Mouse (Mus musculus) Patski (cell line): ENCODE measurements at regions not wholly inside any gene's neighbourhood (a gene's known extent, or its start where the extent isn't known, plus 50 kb on each side); places are given as distances from the start of the nearest gene placed in this dataset.

Experiments
- ATAC-seq: fragments of 100-300 bp; one replicate; pipeline ENCODE4 v1.8.0; 2021
- CTCF ChIA-PET: fragments of 350-600 bp; sonication (Branson Sonifier 250); formaldehyde crosslinking; loops from one replicate; lab custom pipeline; 2022; ENCODE audit warnings: inconsistent platforms; lab: Charles Lee
- POLR2A ChIA-PET: fragments of 350-600 bp; sonication (Branson Sonifier 250); formaldehyde crosslinking; loops from one replicate; lab custom pipeline; 2022; ENCODE audit warnings: antibody characterized with exemption, inconsistent platforms; lab: Charles Lee
- DNase-seq: peaks from one replicate; pipeline ENCODE4 v3.0.0-alpha.2; 2011; ENCODE audit warnings: low read depth, low spot score
- H3K27me3 ChIP-seq: fragments of 371-371 bp; one replicate; pipeline ENCODE4 v1.5.1; 2021
- CTCF ChIP-seq: fragments of 100-300 bp; IDR thresholded peaks from one replicate; pipeline ENCODE4 v1.5.1; 2021
- in situ Hi-C: fragments of 300-500 bp; cut with MboI; formaldehyde crosslinking; loops from 3 replicates; pipeline ENCODE4 v1.11.1; 2018; ENCODE audit warnings: low pct_unique_long_range_greater_than_20kb, mixed read lengths

DNA sequence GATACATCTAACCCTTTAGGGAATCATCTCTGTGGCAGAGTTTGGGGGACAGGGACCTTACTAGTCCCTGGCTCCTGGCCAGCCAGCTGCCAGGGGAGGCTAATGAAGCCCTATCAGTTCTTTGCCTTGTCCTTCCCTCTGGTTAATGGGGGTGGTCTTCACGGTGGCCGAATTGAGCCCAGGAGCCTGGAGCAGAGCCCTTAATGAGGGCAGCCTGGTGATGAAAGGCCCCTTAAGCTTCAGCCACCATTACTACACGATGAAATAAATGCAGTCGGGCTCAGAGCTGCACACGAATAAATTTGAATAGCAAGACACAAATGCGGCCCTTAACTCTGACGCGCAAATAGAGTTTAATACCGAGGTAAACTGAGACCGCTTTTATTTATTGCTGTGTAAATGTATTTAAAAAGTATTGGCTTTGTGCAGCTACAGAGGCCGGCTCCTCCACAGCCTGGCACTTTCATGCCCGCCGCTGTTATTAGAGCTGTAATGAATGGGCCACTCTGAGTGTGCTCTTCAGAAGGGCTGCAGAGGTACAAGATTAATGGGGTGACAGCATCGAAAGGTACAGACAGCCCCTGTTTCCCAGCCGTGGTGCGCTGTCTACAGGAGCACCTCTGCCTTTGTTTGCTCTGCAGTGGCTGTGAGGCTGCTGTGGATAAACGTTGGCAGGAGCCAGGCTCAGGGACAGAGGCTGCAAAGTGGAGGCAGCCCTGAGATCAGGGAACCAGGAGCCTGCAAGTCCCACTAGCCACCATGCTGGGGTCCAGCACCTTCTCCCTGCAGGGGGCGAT is 335.2 kb upstream of the Zmiz1 start:
- ATAC-seq (no peak), DNase-seq (no peak)
- no peak for TF ChIP-seq CTCF
- ChIA-PET POLR2A (no interaction called here), CTCF (no interaction called here)
- H3K27me3 ChIP-seq, result no peaks in the 10 kb centered on the region
- in situ Hi-C loops, result no loop called here

DNA sequence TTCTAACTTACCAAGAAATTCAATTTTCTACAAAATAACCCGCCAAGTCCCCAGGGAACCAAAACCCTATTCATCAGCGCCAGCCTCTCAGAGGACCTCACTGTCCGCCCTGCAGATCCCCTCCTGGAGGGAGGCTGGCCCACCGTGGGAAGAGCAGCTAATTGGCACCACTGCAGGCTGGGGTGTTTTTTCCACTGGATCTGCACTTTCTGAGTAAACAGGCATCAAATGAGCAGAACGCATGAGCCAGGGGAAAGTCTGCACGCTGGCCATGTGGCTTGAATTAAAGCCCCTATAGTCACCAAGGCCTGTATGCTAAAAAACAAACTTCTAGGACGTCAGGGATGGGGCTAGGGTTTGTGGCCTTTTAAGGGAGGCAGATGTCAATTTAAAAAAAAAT is 332.4 kb upstream of the Zmiz1 start:
- DNase-seq (no peak), ATAC-seq (no peak)
- CTCF ChIA-PET, result no interaction called here
- POLR2A ChIA-PET, result interaction anchor here (1.4 kb wide), 1 partner anchor 11 kb away, joined by 3 read pairs; no protein-coding TSS in a partner anchor
- no peaks in the 10 kb centered on the region for H3K27me3 ChIP-seq
- in situ Hi-C loops, result no loop called here
- TF ChIP-seq CTCF, result no peak

- ChIA-PET CTCF (interaction anchor here (1.5 to 1.6 kb wide), 2 partner anchors 9 to 11 kb away, joined by 3 to 4 read pairs; no protein-coding TSS in a partner anchor), POLR2A (interaction anchor here (1.4 kb wide), 1 partner anchor 12 kb away, joined by 3 read pairs; no protein-coding TSS in a partner anchor)
- no peak for DNase-seq
- ATAC-seq, result no peak
- H3K27me3 ChIP-seq, result no peaks in the 10 kb centered on the region
- TF ChIP-seq CTCF, result no peak
- in situ Hi-C loops, result no loop called here
Observed at GRCm38 (mm10) chr14:25127544-25128159, 331.3 kb upstream of the Zmiz1 start.

DNA sequence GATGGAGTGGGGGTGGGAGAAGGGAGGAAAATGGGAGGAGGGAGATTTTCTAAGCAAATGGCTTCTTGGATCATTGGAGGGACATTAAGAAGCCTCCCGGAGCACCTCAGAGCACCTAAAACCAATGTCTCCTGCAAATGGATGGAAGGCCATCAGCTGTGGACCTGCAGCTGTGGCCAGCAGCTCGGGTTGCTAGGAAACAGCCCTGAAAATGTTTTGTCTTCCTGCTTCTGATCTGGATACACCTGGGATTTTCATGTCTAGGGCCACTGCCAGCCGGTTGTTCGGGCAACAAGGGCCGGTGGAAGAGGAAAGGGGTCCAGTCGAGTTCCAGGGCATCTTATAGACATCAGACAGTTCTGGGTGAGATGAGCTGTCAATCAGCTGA is 330.8 kb upstream of the Zmiz1 start:
- H3K27me3 ChIP-seq, result no peaks in the 10 kb centered on the region
- POLR2A ChIA-PET, result no interaction called here
- CTCF ChIA-PET, result interaction anchor here (1.5 to 1.6 kb wide), 2 partner anchors 9 to 10 kb away, joined by 3 to 4 read pairs; no protein-coding TSS in a partner anchor
- DNase-seq, result no peak
- no peak for TF ChIP-seq CTCF
- in situ Hi-C loops, result no loop called here
- ATAC-seq, result no peak

GRCm38 (mm10) chr14:25135371-25135770 is 323.6 kb upstream of the Zmiz1 start:
- POLR2A ChIA-PET, result no interaction called here
- no peaks in the 10 kb centered on the region for H3K27me3 ChIP-seq
- CTCF ChIA-PET, result no interaction called here
- DNase-seq, result no peak
- in situ Hi-C loops, result no loop called here
- TF ChIP-seq CTCF, result no peak
- ATAC-seq, result no peak

GRCm38 (mm10) chr14:25137312-25137711 is 321.7 kb upstream of the Zmiz1 start:
- no peaks in the 10 kb centered on the region for H3K27me3 ChIP-seq
- no peak for ATAC-seq
- no peak for TF ChIP-seq CTCF
- ChIA-PET POLR2A (no interaction called here), CTCF (interaction anchor here (1.1 to 1.5 kb wide), 2 partner anchors 10 to 17 kb away, joined by 3 read pairs; no protein-coding TSS in a partner anchor)
- DNase-seq, result no peak
- in situ Hi-C loops, result no loop called here

DNA sequence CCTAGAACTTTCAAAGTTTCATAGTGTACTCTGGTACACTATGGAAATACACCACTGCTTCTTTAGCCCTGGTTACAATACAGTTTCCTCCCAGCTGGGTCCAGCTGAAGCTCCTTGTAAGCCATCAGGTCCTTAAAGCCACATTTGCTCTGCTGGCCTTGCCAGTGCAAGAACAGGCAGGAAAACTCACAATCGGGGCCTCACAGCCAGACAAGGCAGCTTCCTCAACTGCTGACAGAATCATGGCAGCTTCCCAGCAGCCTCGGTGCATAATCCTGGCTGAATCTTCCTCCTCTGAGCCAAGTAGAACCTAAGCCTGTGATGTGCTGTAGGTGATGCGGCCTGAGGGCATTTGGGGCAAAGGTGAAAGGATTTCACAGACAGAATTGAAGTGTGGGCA is 320.5 kb upstream of the Zmiz1 start:
- ChIA-PET POLR2A (no interaction called here), CTCF (interaction anchor here (1.4 kb wide), 1 partner anchor 10 kb away, joined by 4 read pairs; no protein-coding TSS in a partner anchor)
- TF ChIP-seq CTCF, result no peak
- DNase-seq, result no peak
- no peak for ATAC-seq
- in situ Hi-C loops, result no loop called here
- no peaks in the 10 kb centered on the region for H3K27me3 ChIP-seq

DNA sequence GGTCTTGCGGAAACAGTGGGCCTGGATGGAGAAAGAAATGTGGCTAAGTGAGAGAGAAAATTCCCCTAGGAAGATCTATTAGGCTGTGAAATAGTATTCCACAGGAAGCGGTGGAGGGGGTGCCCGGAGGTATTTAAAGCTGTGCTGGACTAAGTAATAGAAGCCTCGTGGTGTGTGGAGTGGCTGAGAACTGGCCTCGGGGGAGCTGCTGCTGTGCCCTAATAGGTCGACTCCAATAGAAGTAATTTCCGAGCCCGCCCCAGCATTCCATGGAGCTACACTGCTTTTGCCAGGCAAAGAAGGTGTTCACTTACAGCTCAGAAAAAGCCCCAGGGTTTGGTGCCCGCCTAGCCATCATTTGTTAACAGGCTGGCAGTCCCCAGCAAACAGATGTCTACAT is 317.1 kb upstream of the Zmiz1 start:
- ATAC-seq, result no peak
- ChIA-PET CTCF (no interaction called here), POLR2A (no interaction called here)
- DNase-seq, result no peak
- in situ Hi-C loops, result no loop called here
- TF ChIP-seq CTCF, result no peak
- H3K27me3 ChIP-seq, result peaks cover under 1% of the 10 kb centered on the region

DNA sequence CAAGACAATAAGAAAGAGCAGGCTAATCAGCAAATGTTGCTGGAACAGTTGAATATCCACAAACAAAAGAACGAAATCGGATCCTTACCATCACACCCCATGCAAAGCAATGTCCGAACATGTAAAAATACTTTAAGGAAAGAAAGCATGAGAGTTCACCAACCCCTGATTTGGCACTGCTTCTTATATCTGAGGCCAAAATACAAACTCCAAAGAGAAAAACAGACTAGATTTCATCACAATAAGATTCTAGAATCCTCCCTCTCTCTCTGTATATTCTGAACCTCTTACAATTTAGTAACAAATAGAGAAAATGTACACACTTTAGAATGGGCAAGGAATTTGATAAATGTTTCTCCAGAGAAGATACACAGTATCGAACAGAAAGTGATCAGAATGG is 315.9 kb upstream of the Zmiz1 start:
- in situ Hi-C loops, result no loop called here
- no peak for TF ChIP-seq CTCF
- DNase-seq, result no peak
- H3K27me3 ChIP-seq, result peaks cover 5% of the 10 kb centered on the region
- CTCF ChIA-PET, result no interaction called here
- no peak for ATAC-seq
- POLR2A ChIA-PET, result no interaction called here

DNA sequence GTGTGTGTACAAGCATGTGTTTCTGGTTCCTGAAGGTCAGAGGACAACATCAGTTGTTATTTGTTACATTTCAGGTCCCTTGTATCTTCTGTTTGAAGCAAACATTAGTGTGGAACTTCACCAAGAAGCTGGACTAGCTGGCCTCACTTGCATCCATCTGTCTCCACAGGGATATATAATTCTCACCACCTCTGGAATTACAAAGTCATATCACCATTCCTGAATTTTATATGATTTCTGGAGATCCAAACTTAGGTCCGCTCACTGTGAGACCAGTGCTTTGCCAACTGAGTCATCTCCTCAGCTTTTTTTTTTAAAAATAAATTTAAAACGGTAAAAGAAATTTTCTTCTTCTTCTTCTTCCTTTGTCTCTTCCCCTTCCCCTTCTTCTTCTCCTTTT is 311.3 kb upstream of the Zmiz1 start:
- in situ Hi-C loops, result no loop called here
- H3K27me3 ChIP-seq, result peaks cover 5% of the 10 kb centered on the region
- DNase-seq (no peak), ATAC-seq (no peak)
- POLR2A ChIA-PET, result interaction anchor here (0.7 kb wide), 1 partner anchor 37 kb away, joined by 4 read pairs; no protein-coding TSS in a partner anchor
- no peak for TF ChIP-seq CTCF
- CTCF ChIA-PET, result no interaction called here

GRCm38 (mm10) chr14:25150968-25151367 is 308.0 kb upstream of the Zmiz1 start:
- in situ Hi-C loops, result no loop called here
- no peak for TF ChIP-seq CTCF

More at GRCm38 (mm10) chr14:25150968-25151367, 308.0 kb upstream of the Zmiz1 start:
- no peak for ATAC-seq
- peaks cover 5% of the 10 kb centered on the region for H3K27me3 ChIP-seq
- CTCF ChIA-PET, result no interaction called here
- no peak for DNase-seq
- POLR2A ChIA-PET, result interaction anchor here (0.6 kb wide), 1 partner anchor 261 kb away, joined by 3 read pairs; no protein-coding TSS in a partner anchor
